ENCODE assay signal across 9 mouse cellular contexts in the genomic region with DNA sequence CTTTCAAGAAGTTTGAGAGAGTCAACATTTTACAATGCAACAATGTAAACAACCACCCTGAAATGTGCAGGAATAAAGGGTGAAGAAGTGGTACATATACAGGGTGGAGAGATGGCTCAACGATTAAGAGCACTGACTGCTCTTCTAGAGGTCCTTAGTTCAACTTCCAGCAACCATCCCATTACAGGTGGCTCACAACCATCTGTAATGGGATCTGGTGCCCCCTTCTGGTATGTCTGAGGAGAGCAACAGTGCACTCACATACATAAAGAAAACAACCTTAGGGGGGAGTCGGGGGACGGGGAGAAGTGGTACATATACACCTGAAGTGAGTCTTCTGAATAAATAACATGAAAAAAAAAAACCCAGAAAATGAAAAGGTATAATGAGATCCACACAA.
DNase-seq lines count a peak whose midpoint lies in the region; ATAC-seq lines count a peak whose summit lies in the region.
"Had no signal": no experiment of that assay in that cellular context is flagged by ENCODE, and none has a peak within 500 bp of the region (broad histone marks: within the 10 kb centered on the region; RNA-seq: fewer than 3 reads in every experiment).

No protein-coding gene starts in this region.

- H3K4me1 ChIP-seq in liver, embryonic 11.5 days (replicated peaks; ENCODE audit: control insufficient read depth, insufficient read depth, low read length) = no peaks in the 10 kb centered on the region

- no peak overlapping the region for H3K4me2 ChIP-seq in liver, embryonic 11.5 days
- H3K4me2 ChIP-seq: neural tube, embryonic 12.5 days had no signal

- H3K27ac ChIP-seq in liver, embryonic 11.5 days (ENCODE audit: low read depth, low read length) = no peak overlapping the region
- H3K27ac ChIP-seq: neural tube, embryonic 12.5 days had no signal

- no peaks in the 10 kb centered on the region for H3K36me3 ChIP-seq in liver, embryonic 11.5 days (ENCODE audit: control insufficient read depth, insufficient read depth, low read length)
- no peaks in the 10 kb centered on the region for H3K36me3 ChIP-seq in splenic B cell, adult 2 months (ENCODE audit: control insufficient read depth, insufficient read depth, low read length, poor library complexity, severe bottlenecking)

- H3K27me3 ChIP-seq in liver, embryonic 11.5 days (replicated peaks; ENCODE audit: control insufficient read depth, insufficient read depth, low read length) = no peaks in the 10 kb centered on the region
- H3K27me3 ChIP-seq in splenic B cell, adult 2 months (ENCODE audit: control insufficient read depth, insufficient read depth, low read length, poor library complexity, severe bottlenecking) = no peaks in the 10 kb centered on the region
- H3K27me3 ChIP-seq: neural tube, embryonic 12.5 days had no signal

- no peak for ATAC-seq in liver, embryonic 11.5 days (replicated peaks; ENCODE audit: low FRiP score)

- no peak overlapping the region for H3K9ac ChIP-seq in liver, embryonic 11.5 days (ENCODE audit: low read depth, low read length)
- H3K9ac ChIP-seq: neural tube, embryonic 12.5 days had no signal

- WGBS in liver, embryonic 11.5 days = 58% methylated on average over 3 of the region's 3 CpGs

- no peak overlapping the region for H3K4me3 ChIP-seq in liver, embryonic 11.5 days (ENCODE audit: low read depth, low read length)
- H3K4me3 ChIP-seq: neural tube, embryonic 12.5 days had no signal

- H3K9me3 ChIP-seq in liver, embryonic 11.5 days (ENCODE audit: control insufficient read depth, low read length) = no peaks in the 10 kb centered on the region
- H3K9me3 ChIP-seq: neural tube, embryonic 12.5 days had no signal

- peak; percentile 31 for DNase-seq in adrenal gland, adult 2 months
- DNase-seq in adrenal gland, postnatal 4 days (ENCODE audit: low spot score in 2 of 2) = no peak
- peak; percentile 6 for DNase-seq in liver
- no peak for DNase-seq in liver, embryonic 11.5 days (ENCODE audit: low spot score)
- DNase-seq in embryo, embryonic 10.5 days (ENCODE audit: low spot score) = peak; percentile 61
- DNase-seq in splenic B cell, adult 2 months (ENCODE audit: low read depth, low spot score) = peak; percentile 6
- DNase-seq in layer of hippocampus, postnatal 36 days = no peak
- DNase-seq in frontal cortex, postnatal 25 days (ENCODE audit: low spot score in 2 of 2) = no peak

Comparison
In these comparisons a context has a peak if more than half of its experiments do, and no peak if none do; other contexts are left out.
1. DNase-seq: peak in adrenal gland, adult 2 months (single experiment), liver (single experiment), embryo, embryonic 10.5 days (single experiment) and splenic B cell, adult 2 months (single experiment); none in adrenal gland, postnatal 4 days (0 of 2), liver, embryonic 11.5 days (single experiment), layer of hippocampus, postnatal 36 days (0 of 2) and frontal cortex, postnatal 25 days (0 of 2).